Mouse (Mus musculus) G1E (cell line): ENCODE measurements around the gene Rhox6.

Source experiments
- CTCF ChIP-seq: IDR thresholded peaks from 2 replicates; pipeline ENCODE4 v1.5.1; 2012; ENCODE audit warnings: low read depth, low read length, inconsistent platforms, mixed read lengths
- GATA1 ChIP-seq: IDR thresholded peaks from 2 replicates; pipeline ENCODE4 v1.6.1; 2012; ENCODE audit warnings: borderline replicate concordance, low read length, inconsistent platforms, mixed read lengths

DNA sequence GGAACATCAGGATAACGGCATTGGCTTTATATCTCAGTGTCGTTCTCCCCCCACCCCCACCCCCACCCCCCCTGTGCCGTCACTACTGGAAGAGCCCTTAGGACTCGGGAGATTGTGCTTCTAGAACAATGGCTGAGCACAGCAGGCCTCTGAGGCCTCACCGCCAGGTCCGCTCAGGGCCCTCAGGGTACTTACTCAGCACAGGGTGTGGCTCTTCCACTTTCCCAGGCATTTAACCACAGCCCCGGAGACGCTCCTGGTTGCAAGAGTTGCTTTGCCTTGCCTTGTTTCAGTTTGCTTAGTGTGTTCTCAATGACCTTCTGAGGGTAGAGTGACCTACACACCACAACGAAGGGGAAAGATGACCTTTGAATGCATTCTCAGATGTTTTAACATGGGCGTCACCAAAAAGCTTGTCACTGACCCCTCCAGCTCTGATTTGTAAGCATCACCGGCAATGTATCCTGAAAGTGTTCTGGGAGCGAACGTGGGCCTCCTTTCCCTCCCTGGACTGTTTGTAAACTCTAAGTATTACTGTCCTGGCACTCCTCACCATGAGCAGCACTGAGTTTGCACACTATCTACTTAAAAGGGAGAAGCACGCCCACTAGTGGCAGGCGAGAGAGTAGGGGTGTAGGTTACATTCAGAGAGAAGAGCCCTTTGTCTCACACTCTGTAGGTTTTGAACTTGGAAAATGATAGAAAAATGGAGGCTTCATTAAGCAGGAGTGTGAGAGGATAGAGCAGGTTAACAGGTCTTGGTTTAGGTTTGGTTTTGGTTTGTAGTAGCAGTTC lies 19.2 kb upstream of the Rhox6 start:
- TF ChIP-seq CTCF, result no peak
- TF ChIP-seq GATA1, result no peak
